Mouse (Mus musculus) cerebellum, adult (tissue): ENCODE measurements at regions not wholly inside any gene's neighbourhood (a gene's known extent, or its start where the extent isn't known, plus 50 kb on each side); places are given as distances from the start of the nearest gene placed in this dataset.

Experiments used
- ATAC-seq: cut with Nextera tagmentation; 2 replicates; pipeline ENCODE4 v1.9.2; 2017; ENCODE audit warnings: mild to moderate bottlenecking, moderate library complexity, mixed read lengths; ENCODE audit not compliant: insufficient number of reproducible peaks, low FRiP score, low TSS enrichment

GRCm38 (mm10) chr13:97705926-97706325 is 54.5 kb downstream of the Gm10260 start:
- ATAC-seq = no peak

GRCm38 (mm10) chr13:97704541-97704940 is 55.9 kb downstream of the Gm10260 start:
- no peak for ATAC-seq

- ATAC-seq = no peak
These were observed 61.5 kb downstream of the Gm10260 start for GRCm38 (mm10) chr13:97698967-97699366.

GRCm38 (mm10) chr13:97698317-97698716 is 62.1 kb downstream of the Gm10260 start:
- ATAC-seq = no peak

- ATAC-seq = no peak
These were observed 63.2 kb downstream of the Gm10260 start for GRCm38 (mm10) chr13:97697262-97697661.

- no peak for ATAC-seq
These were observed 65.4 kb downstream of the Gm10260 start for GRCm38 (mm10) chr13:97695022-97695421.

GRCm38 (mm10) chr13:97694356-97694990 is 66.0 kb downstream of the Gm10260 start:
- no peak for ATAC-seq

- ATAC-seq = no peak
These were observed 72.0 kb downstream of the Gm10260 start for GRCm38 (mm10) chr13:97688310-97688886.

GRCm38 (mm10) chr13:97683836-97684235 is 76.6 kb downstream of the Gm10260 start:
- no peak for ATAC-seq

- no peak for ATAC-seq
These were observed 79.0 kb downstream of the Gm10260 start for GRCm38 (mm10) chr13:97681228-97681987.

GRCm38 (mm10) chr13:97680283-97680896 is 80.0 kb downstream of the Gm10260 start:
- ATAC-seq = no peak

- no peak for ATAC-seq
These were observed 81.4 kb downstream of the Gm10260 start for GRCm38 (mm10) chr13:97678991-97679390.

- no peak for ATAC-seq
These were observed 83.8 kb downstream of the Gm10260 start for GRCm38 (mm10) chr13:97676536-97677048.

- no peak for ATAC-seq
These were observed 87.3 kb downstream of the Gm10260 start for GRCm38 (mm10) chr13:97673107-97673506.

- ATAC-seq = no peak
These were observed 88.3 kb downstream of the Gm10260 start for GRCm38 (mm10) chr13:97672038-97672675.

GRCm38 (mm10) chr13:97669366-97669765 is 91.1 kb downstream of the Gm10260 start:
- ATAC-seq = no peak

GRCm38 (mm10) chr13:97668910-97669309 is 91.5 kb downstream of the Gm10260 start:
- no peak for ATAC-seq

GRCm38 (mm10) chr13:97667313-97667712 is 93.1 kb downstream of the Gm10260 start:
- no peak for ATAC-seq

GRCm38 (mm10) chr13:97666761-97667160 is 93.7 kb downstream of the Gm10260 start:
- no peak for ATAC-seq

GRCm38 (mm10) chr13:97665226-97665625 is 95.2 kb downstream of the Gm10260 start:
- no peak for ATAC-seq
